ENCODE assay signal across 34 mouse cellular contexts in genomic region chr1:127783862-127784261, GRCm38 (mm10). TPM values are rescaled to one million over a fixed set of nuclear protein-coding genes. Genes with fewer than 3 reads are reported as not detected.
"Had no signal": no experiment of that assay in that cellular context is flagged by ENCODE, and none has a peak within 500 bp of the region (broad histone marks: within the 10 kb centered on the region; RNA-seq: fewer than 3 reads in every experiment).

No protein-coding gene starts in this region.

- DNase-seq: gastrocnemius, postnatal 14 days; gastrocnemius, postnatal 36 days; heart, adult 2 months; heart, postnatal 14 days; heart, postnatal 36 days; kidney, adult 11 months; kidney, adult 2 months; kidney, adult 9 months; kidney, postnatal 14 days; kidney, postnatal 36 days; layer of hippocampus, postnatal 36 days; left cerebral cortex, postnatal 4 days had no signal

- H3K27ac ChIP-seq: heart, adult 2 months; heart, embryonic 13.5 days; heart, embryonic 15.5 days; hindbrain, embryonic 13.5 days; hindbrain, embryonic 15.5 days; hindbrain, postnatal 0 days; kidney, embryonic 15.5 days; kidney, postnatal 0 days; limb, embryonic 13.5 days; limb, embryonic 15.5 days; liver, embryonic 12.5 days; liver, embryonic 14.5 days had no signal

- H3K9ac ChIP-seq: heart, embryonic 13.5 days; heart, embryonic 15.5 days; hindbrain, embryonic 13.5 days; hindbrain, embryonic 15.5 days; kidney, embryonic 15.5 days; limb, embryonic 13.5 days; limb, embryonic 15.5 days; liver, embryonic 12.5 days; liver, embryonic 14.5 days had no signal

- H3K27me3 ChIP-seq: heart, embryonic 13.5 days; heart, embryonic 15.5 days; hindbrain, embryonic 13.5 days; hindbrain, embryonic 15.5 days; kidney, embryonic 15.5 days; limb, embryonic 13.5 days; limb, embryonic 15.5 days; liver, embryonic 12.5 days had no signal

- H3K4me2 ChIP-seq: heart, embryonic 11.5 days; heart, embryonic 13.5 days; heart, embryonic 15.5 days; hindbrain, embryonic 13.5 days; hindbrain, embryonic 15.5 days; kidney, embryonic 15.5 days; limb, embryonic 13.5 days; limb, embryonic 15.5 days; liver, embryonic 12.5 days had no signal

- ATAC-seq: hindbrain, postnatal 0 days; intestine, embryonic 16.5 days; liver, embryonic 12.5 days had no signal

- H3K4me3 ChIP-seq: heart, adult 2 months; heart, embryonic 13.5 days; heart, embryonic 15.5 days; hindbrain, embryonic 13.5 days; hindbrain, embryonic 15.5 days; kidney, embryonic 15.5 days; limb, embryonic 13.5 days; limb, embryonic 15.5 days; liver, embryonic 12.5 days had no signal

- H3K9me3 ChIP-seq: heart, embryonic 13.5 days; heart, embryonic 15.5 days; hindbrain, embryonic 13.5 days; hindbrain, embryonic 15.5 days; kidney, embryonic 15.5 days; limb, embryonic 13.5 days; limb, embryonic 15.5 days; liver, embryonic 12.5 days had no signal

- H3K36me3 ChIP-seq: heart, embryonic 15.5 days; hindbrain, embryonic 13.5 days; hindbrain, embryonic 15.5 days had no signal

RNA-seq across cellular contexts. Expression of gene Acmsd, which starts 54.6 kb away (rescaled TPM):
- total RNA-seq: gastrocnemius, adult 8-10 months; gastrocnemius, postnatal 14 days; gastrocnemius, postnatal 36 days; hindbrain, postnatal 0 days; layer of hippocampus, adult 18-20 months; layer of hippocampus, postnatal 10 days; layer of hippocampus, postnatal 36 days; left cerebral cortex, adult 18-20 months; left cerebral cortex, adult 8-10 months; left cerebral cortex, postnatal 25 days; left cerebral cortex, postnatal 4 days had no signal
- polyA plus RNA-seq: gonadal fat pad, adult 2 months; hindbrain, embryonic 13.5 days; hindbrain, postnatal 0 days; intestine, embryonic 14.5 days; large intestine, adult 2 months had no signal
